Mouse (Mus musculus) cerebellum, postnatal 25 days (tissue): Measurements from ENCODE around the gene Agbl1.
A peak's percentile ranks its signal among the peaks of the same experiment; 100 is the strongest.

Experiments
- DNase-seq, 2 experiments: peaks; one replicate each; pipeline ENCODE4 v3.0.0; 2021; ENCODE audit warnings: mixed read lengths in 2 of 2

Gene Agbl1

DNA sequence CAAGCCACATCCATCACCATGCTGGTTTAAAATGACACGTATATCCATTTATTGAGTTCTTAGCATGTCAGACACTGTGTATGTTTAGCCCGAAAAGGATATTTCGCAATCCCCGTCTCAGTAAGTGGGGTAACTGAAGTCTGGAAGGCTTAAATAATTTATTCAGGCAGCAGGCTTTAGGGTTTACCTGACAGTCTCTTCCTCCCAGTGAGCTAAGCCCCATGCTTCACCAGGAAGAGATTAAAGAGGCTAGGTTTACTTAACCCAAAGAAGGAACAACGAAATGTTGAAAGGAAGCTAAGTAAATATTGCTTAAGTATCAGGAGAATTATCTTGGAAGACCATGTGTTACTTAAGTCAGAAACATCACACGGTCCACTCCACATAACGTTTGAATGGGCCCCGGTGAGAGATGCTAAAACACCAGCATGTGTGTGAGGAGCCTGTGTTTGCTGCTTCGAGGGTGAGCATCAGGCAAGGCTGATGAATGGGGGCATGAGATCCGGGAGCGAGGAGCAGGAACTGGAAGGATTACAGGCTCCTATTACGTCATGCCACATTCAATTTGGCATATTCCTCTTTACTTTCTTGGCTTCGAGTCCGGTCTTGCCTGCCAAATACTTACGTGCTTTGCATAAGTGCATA lies 162.7 kb downstream of the Agbl1 start:
- no peak for DNase-seq

DNA sequence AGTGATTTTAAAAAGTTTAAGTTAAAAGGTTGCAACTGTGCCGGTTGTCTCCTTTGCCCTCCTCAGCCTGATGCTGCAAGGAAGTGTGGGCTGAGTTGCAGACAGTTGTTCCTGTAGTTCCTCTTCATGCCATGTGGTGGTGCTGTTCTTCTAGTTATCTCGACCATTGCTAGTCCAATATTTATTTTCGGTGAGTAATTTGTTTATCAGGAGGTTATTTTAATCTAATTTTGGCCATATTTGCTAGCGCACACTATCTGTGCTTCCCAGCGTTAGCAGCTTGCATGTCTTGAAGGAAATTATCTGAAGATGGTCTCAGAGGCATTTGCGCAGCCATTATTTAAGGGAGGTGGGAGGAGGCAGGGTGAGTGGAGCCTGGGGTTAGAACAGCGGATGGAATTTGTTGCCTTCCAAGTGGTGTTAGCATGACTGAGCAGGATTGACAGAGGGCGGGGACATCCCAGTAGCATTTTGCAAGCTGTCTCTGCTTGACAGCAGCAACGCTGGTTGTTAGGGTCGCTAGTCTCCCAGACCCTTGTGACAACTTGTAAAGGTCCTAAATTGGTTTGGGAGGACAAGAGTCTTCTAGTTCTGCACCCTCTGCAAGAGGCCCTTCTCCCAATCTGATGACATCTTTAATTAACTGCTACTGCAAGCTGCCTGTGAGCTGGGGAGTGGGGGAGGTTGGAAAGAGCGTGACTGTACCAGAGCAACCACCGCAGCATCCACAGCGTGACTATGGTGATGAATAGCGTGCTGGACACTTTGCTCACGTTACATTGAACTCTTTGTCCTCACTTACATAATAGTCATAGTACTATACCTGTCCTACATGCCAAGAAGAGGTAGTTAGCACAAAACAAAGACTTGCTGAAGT lies 163.5 kb downstream of the Agbl1 start:
- DNase-seq = peak; percentile 64 to 81

DNA sequence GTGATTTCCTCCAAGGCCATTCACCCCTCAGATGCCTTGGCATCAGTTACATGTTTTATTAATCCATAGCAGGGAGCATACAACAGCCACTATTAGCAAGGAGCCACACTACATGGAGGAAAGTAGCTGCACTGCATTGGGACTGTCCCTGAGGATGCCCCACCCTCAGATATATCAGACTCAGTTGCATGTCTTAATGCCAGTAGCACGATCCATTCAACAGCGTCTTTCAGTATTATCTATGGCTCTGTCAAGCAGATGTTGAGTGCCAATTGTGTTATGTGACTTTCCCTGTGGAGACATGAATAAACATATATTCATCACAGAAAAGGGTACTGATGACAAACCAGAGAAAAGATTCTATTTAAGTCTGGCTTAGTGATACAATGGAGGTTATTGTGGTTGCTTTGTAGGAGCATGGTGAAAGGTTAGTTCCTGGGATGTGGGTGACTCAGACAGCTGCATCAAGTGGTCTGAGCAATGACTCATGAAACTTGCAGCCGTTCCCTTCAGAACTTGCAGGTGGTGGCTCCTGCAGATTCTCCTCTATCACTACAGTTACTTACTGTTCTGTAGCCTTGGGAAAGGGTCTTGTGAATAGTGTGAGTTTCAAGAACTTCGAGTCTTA lies 178.4 kb downstream of the Agbl1 start:
- DNase-seq = no peak

DNA sequence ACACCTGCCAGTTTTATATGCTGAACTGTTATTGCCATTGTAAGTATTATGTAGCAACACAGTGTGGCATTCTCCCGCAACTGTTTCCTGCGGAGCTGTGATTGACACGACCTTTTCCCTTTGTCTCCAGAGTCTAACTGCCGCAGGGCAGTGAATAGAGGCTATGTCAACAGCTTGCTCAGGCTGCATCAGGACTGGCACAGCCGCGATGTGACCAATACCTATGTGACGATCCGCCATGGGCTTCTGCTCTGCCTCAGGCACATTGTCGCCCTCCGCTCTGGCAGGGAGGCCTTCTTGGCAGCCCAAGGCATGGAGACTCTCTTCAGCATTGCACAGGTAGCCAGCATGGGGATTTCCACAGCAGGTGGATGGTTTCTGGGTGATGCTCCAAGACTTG lies 179.3 kb downstream of the Agbl1 start:
- no peak for DNase-seq

DNA sequence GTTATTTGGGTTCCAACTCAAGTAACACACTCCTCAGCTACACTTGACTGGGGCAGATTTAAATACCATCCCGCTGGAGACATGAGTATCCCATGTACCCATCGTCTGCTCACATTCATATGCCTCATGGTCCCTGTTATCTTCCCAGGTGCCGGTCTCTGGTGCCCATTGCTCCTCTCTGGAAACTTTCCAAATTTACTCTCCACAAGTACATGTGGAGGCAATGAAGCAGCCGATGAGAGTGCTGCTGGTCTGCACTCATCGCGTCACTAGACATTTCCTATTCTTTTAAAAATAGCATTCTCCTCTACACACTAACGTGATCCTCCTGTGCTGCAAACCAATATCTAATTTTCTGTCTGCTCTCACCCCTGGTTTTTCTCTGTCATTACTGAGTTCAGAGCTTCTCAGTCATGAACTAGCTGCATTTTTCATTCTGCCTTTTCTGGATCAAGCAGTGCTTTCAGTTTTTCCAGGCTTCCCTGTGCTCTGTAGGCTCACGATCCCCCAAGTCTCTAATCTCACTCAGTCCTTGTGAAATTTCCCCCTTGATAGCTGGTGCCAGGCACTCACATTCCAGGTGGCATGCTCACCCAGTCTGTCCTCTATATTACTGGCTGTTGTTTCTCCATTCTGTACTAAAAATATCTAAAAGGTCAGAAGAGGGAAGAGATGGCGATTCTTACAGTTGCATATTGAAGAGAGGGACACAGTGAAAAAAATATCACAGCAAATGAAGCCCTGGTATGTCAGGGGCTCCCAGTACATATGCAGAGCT lies 180.9 kb downstream of the Agbl1 start:
- DNase-seq = no peak

DNA sequence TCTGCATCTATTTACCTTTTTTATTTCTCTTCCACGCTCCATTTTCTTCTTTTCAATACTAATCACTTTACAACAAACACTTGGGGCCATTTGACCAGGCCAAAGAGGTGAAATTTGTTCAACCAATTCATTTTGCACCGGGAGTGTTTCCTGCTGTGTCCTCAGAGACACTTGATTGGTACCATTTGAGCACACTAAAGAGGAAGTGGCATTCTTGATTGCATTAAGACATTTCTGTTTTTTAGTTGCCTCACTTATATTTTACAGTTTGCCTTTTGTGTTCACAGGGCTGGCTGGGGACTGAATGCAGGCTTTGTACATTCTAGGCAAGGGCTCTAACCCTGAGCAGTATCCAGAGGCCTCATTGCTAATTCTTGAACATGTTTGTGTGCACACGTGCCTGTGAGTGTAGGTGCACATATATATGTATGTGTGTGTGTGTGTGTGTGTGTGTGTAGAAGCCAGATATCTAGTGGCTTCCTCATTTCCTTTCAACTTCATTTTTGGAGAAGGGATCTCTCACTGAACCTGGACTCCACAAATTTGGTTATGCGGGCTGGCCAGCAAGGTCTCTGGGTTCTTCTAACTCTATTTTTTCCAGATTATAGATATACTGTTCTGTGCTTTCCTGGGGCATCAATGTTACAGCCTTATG lies 182.4 kb downstream of the Agbl1 start:
- DNase-seq = no peak

DNA sequence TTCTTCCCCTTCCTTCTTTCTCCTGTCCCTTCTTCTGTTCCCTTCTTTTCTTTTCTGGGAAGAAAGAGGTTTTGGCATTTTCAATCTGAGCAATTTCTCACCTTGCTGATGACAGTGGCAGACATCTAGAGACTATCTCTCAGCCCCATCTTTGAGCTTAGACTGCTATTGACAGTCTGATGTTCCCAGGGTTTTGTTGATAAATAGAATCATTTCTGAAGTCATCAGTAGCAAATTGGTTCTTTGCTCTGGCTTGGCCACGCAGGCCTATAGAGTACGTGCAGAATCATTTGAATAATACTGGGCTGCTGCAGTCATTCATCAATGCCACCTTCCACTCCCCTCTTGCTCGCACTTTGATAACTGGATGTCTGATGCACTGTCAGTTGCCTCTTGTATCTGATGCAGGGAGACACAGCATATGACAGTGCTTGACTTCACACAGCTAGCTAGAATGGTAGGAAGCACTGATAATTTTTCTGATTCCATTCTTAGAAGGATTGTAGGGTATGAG lies 186.5 kb downstream of the Agbl1 start:
- no peak for DNase-seq

DNA sequence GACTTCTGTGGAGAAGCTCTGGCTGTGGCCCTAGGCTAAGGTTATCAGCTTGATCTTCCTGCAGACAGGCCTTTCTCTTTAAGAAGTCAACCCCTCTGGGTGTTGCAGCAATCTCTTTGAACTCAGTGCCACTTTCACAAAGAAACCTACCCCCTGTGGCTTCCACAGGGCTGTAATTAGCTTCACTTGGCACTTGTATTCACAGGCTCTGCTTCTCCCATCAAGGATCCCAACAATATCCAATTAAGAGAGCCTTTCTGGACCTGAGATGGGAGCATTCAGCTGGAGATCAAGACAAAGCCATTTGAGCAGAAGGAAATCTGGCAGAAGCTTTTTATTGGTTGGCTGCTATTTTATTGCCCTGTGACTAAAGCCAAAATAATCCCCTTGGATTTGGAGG lies 208.9 kb downstream of the Agbl1 start:
- DNase-seq = no peak

DNA sequence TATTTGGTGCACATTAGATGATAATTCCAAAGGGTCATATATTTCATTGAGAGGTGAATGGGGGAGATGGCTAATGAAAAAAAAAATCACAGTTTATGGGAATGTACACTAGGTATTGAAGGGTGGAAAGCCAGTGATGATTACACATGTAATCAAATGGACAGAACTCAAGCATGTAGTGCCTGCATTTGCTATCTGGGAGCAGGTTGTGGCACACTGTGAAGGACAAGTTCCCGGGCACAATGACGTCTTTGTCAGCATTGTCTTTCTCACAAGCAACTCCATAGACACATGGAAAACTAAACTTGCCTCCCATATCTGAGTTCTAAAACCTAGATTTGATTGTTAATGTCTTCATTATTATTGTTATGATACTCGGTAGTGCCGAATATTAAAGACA lies 209.3 kb downstream of the Agbl1 start:
- no peak for DNase-seq

DNA sequence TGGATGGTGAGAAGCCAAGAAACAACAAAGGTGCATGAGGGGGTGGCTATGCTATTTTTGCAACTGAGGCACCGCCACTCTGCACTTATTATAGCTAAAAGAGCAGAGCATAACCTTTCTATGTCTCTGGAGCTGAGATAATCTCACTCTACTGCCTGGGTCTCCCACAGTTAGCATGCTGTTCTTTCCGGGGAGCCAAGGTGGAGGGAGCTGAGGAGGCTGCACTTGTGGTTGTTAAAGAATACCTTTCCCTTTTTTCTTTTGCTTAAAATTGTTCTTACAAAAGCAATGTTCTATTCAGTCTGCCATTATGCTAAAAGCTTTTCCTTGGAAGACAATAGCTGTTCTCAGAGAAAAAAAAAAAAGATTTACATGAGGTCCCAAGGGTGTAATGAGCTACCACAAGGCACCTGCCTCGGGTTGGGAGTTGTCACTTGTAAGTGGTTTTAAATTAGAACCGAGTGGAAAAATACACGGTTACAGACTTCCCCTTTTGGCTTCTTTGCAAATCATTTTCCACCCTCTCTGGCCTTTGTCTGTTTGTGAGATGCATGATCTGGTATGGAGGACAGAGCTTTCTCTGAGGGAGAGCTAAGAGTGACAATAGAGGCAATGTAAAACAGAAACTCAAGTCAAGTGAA lies 232.8 kb downstream of the Agbl1 start:
- no peak for DNase-seq

DNA sequence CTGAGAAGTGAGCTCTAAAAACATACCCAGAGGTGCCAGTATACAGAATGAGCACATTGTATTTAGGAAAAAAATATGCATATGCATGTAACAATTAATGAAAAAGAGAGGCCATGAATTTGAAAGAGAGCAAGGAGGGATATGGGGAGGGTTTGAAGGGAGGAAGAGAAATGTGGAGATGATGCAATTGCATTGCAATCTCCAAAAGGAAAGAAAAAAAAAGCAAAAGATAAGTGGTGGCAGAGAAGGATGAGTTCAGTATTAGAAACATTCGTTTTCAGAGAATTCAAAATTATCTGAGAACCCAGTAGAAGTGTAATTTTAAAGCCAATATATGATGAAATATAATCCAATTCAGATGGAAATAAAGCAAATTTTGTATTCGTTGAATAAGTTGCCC lies 236.7 kb downstream of the Agbl1 start:
- DNase-seq = no peak

DNA sequence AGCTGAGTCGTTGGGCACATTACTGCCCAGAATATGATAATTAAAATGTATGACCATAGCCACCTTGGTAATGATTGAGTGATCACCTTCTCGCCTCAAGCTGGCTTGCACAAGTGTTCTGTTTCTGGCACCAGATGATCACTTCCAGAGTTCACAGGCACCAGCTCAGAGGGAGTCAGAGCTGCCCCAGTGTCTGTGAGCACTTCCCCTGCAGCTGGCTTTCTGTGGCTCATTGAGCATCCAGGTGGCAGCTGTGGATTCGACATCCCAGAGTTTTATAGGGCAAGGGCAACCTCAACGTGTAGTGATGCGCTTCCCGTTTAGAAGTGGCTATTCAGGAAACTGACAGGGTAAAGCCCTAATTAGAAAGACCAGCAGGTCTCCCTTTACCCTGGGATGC lies 244.5 kb downstream of the Agbl1 start:
- DNase-seq = no peak

DNA sequence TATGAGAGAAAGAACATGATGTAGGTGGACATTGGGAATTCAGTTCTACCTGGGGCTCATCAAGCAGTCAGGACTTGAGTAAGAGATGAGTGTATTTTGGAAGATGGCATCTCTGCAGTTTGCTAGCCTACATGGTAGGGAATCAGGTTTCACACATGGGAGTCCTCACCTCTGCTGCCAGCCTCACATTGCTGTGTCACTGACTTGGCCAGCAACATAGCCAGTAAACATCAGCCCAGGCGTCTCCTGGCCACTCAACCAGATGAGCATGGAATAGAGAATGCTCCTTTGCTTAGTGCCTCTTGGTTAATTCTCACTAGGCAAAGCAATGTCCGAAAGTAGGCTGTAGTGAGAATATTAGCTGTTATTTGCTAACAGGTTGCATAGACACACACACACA lies 255.9 kb downstream of the Agbl1 start:
- no peak for DNase-seq

DNA sequence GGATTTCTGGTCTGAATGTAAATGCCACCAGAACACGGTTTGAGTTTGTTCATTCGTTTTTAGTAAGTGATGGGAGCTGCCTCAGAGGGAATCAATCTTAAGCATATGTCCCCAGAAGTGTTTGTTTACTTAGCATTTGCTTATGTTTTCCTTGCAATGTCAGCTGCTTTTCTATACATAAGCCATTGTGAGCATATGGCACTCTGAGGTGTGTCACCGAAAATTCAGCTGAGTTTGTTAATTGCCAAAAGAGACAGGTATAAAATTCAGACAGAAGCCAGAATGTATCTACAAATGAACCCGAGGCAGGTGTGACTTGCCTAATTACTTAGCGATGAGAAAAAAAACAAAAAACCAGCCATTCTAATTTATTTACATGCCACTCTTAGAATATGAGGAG lies 257.8 kb downstream of the Agbl1 start:
- DNase-seq = no peak

DNA sequence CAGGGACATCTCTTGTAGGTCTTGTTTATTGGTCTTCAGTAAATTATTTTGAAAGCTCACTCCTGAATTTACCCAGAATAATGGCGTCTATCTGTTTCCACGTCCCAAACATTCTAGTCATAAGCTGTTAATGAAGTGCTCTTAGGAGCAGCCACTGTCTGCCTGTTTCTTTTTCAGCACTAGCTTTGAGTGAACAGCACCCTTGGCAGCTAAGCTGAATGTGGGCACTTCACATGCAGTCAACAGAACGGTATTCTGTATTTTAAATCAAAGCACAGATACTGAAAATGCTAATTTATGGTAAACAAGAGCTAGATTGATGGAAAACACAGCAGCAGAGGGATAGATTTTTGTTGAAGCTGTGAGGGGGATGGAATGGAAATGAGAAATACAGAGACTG lies 294.6 kb downstream of the Agbl1 start:
- no peak for DNase-seq

DNA sequence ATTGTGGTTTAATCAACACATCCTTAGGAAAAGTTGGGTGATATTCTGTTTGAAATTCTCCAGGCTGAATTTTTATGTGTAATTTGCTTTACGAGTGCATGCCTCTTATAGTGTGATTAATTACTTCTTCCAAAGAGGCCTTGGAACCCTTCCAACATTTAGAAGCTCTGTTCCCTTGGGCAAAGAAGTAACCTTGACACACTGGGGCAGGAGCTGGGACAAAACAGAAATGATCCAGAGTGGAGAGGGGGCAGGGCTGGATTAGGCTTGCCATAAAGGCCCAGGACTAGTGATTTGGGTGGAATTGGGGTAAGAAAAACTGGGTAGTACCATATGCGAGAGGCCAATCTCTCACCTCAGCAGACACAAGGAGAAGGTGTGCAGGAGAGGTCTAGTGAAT lies 316.8 kb downstream of the Agbl1 start:
- no peak for DNase-seq

DNA sequence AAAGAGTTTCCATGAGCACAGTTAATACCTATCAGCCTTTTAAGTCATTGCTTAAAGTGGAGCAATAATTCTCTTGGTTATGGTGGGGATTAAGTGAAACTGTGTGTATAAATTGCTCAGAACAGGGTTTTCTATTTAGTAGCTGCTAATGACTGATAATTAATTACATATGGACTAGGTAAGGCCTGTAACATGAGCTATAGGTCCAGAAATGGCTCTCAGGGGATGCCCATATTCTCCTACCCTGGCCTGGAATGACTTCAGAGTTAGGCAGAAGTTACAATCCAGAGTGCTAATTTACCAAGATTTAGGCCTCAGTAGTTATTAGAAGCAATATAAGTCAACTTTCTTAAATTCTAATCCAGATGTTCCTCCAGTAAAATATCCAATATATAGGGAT lies 317.6 kb downstream of the Agbl1 start:
- no peak for DNase-seq

DNA sequence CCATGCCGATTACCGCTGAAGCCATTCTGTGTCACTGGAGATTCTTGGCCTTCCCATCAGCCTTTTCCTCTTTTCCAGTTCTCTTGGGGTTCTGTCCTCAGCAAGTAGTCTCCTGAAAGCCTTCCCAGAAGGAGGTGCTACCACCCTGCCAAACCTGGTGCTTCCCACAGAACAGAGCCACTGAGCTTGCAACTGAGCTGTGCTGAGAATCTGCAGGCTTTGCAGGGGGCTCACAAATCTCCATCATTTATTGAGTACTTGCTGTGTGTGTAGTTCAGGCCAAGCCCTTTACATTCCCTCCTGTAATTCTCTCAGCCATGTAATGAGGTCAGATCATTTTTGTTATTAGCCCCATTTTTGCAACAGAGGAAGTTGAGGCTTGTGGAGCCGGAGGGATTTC lies 322.2 kb downstream of the Agbl1 start:
- DNase-seq = no peak

DNA sequence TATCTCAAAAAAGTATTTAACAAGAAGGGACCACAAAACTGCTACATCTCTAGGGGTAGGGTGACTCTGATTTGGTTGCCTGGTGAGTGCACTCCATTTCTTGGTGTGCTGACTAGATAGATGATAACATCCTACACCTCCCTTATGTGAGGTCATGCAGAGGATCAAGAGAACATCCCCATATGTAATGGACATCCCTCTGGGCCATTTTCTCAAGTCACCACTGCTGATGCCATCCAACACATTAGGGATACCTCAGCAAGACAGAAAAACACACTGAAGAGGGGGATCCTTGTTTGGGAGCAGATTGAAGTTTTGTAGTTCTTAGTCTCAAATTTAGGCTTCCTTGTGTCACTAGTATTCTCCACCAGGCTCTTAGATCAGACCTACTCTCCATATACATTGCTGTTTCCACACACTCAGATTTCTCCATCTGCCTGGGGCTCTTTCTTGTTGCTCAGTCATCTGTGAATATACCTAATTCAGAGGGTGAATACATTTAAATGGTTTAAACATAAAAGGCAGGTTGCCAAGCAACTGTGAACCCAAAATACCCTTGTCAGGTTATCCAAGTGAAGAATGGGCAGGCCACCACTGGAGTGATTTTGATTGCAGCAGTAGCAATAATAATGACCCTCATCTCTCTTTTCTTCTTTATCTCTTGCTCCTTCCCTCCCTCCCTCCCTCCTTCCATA lies 331.0 kb downstream of the Agbl1 start:
- DNase-seq = no peak

DNA sequence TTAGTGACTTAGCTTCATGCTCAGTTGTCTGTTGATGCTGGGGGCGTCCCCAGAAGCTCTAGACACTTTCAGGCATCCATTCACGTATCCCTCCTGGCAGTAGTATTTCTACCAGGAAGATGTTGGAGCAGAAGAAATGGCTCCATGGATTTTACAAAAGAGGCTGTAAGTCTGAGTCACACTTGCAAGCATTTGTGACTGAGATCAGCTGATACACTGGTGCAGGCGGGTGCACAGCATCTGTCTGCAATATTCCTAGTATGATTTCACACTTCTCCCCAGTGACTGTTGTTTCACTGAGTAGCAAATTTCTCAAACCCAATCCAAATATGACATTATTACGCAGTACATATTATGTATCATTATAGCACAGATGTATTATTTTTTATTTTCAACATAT lies 332.8 kb downstream of the Agbl1 start:
- no peak for DNase-seq

DNA sequence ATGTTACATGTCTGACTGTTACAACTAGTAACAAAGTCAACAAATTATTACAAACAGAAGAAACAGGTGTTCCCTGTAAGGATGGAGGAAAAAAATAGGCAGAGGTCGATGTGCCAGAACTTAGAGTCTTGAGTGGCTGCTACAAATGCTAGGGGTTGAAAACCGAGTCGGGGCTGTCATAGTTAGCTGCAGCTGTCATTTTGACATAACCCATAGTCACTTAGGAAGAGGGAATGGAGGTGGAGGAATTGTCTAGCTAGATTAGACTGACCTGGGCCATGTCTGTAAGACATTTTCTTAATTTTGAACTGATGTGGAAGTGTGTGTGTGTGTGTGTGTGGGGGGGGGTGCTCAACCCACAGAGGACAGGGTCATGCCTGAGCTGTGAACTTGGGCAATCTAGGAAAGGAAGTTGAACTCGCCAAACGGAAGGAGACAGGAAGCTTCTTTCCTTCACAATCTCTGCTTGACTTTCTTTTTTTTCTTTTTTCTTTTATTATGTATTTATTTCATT lies 364.9 kb downstream of the Agbl1 start:
- no peak for DNase-seq
